Mouse (Mus musculus): ENCODE results near the gene Cfd. TPM values are rescaled to one million over a fixed set of nuclear protein-coding genes. Genes with fewer than 3 reads are reported as not detected.
A peak's percentile ranks its signal among the peaks of the same experiment; 100 is the strongest.

The Cfd gene
- polyA plus RNA-seq, 1 experiment, result 48.6 TPM

GRCm38 (mm10) chr10:79861230-79862048, 29.2 kb upstream of the Cfd start:
- H3K4me3 ChIP-seq (ENCODE audit: low read depth, low read length), result no peak overlapping the region
- no peak overlapping the region for H3K27ac ChIP-seq (ENCODE audit: insufficient read depth, low read depth, low read length)
- TF ChIP-seq CTCF (IDR thresholded peaks at IDR 0.05; ENCODE audit: extremely low read depth, insufficient read length, insufficient replicate concordance, low read depth, low read length) (no peak), POLR2A (IDR thresholded peaks at IDR 0.05; ENCODE audit: low read depth, low read length) (no peak)
- H3K27me3 ChIP-seq (ENCODE audit: control insufficient read depth, insufficient read depth, low read length), result no peaks in the 10 kb centered on the region
- WGBS, result 68% methylated on average over 25 of the region's 25 CpGs
- peaks cover 73% of the 10 kb centered on the region for H3K36me3 ChIP-seq (ENCODE audit: control insufficient read depth, insufficient read depth, low read length)
- H3K4me1 ChIP-seq (ENCODE audit: control insufficient read depth, insufficient read depth, insufficient read length, low read length), result peaks cover 30% of the 10 kb centered on the region

GRCm38 (mm10) chr10:79862049-79862788, 28.4 kb upstream of the Cfd start:
- Histone ChIP-seq H3K36me3 (ENCODE audit: control insufficient read depth, insufficient read depth, low read length) (peaks cover 65% of the 10 kb centered on the region), H3K4me1 (ENCODE audit: control insufficient read depth, insufficient read depth, insufficient read length, low read length) (peaks cover 23% of the 10 kb centered on the region), H3K27me3 (ENCODE audit: control insufficient read depth, insufficient read depth, low read length) (no peaks in the 10 kb centered on the region), H3K4me3 (ENCODE audit: low read depth, low read length) (no peak overlapping the region), H3K27ac (ENCODE audit: insufficient read depth, low read depth, low read length) (no peak overlapping the region)
- TF ChIP-seq CTCF (IDR thresholded peaks at IDR 0.05; ENCODE audit: extremely low read depth, insufficient read length, insufficient replicate concordance, low read depth, low read length) (no peak), POLR2A (IDR thresholded peaks at IDR 0.05; ENCODE audit: low read depth, low read length) (no peak)
- 76% methylated on average over 23 of the region's 23 CpGs for WGBS

- Histone ChIP-seq H3K27me3 (ENCODE audit: control insufficient read depth, insufficient read depth, low read length) (no peaks in the 10 kb centered on the region), H3K4me3 (ENCODE audit: low read depth, low read length) (no peak overlapping the region), H3K36me3 (ENCODE audit: control insufficient read depth, insufficient read depth, low read length) (peaks cover 59% of the 10 kb centered on the region), H3K4me1 (ENCODE audit: control insufficient read depth, insufficient read depth, insufficient read length, low read length) (peaks cover 16% of the 10 kb centered on the region), H3K27ac (ENCODE audit: insufficient read depth, low read depth, low read length) (no peak overlapping the region)
- 68% methylated on average over 10 of the region's 10 CpGs for WGBS
- TF ChIP-seq CTCF (IDR thresholded peaks at IDR 0.05; ENCODE audit: extremely low read depth, insufficient read length, insufficient replicate concordance, low read depth, low read length), result no peak
- TF ChIP-seq POLR2A (IDR thresholded peaks at IDR 0.05; ENCODE audit: low read depth, low read length), result no peak
These were observed 27.7 kb upstream of the Cfd start for GRCm38 (mm10) chr10:79862925-79863324.

GRCm38 (mm10) chr10:79864351-79865188, 26.1 kb upstream of the Cfd start:
- no peak overlapping the region for H3K27ac ChIP-seq (ENCODE audit: insufficient read depth, low read depth, low read length)
- 45% methylated on average over 10 of the region's 10 CpGs for WGBS
- H3K4me3 ChIP-seq (ENCODE audit: low read depth, low read length), result no peak overlapping the region
- H3K27me3 ChIP-seq (ENCODE audit: control insufficient read depth, insufficient read depth, low read length), result no peaks in the 10 kb centered on the region
- peaks cover 1% of the 10 kb centered on the region; the same call in 1 of the 2 replicates for H3K4me1 ChIP-seq (ENCODE audit: control insufficient read depth, insufficient read depth, insufficient read length, low read length)
- H3K36me3 ChIP-seq (ENCODE audit: control insufficient read depth, insufficient read depth, low read length), result peaks cover 44% of the 10 kb centered on the region
- no peak for TF ChIP-seq CTCF (IDR thresholded peaks at IDR 0.05; ENCODE audit: extremely low read depth, insufficient read length, insufficient replicate concordance, low read depth, low read length)
- TF ChIP-seq POLR2A (IDR thresholded peaks at IDR 0.05; ENCODE audit: low read depth, low read length), result no peak

- peaks cover 37% of the 10 kb centered on the region for H3K36me3 ChIP-seq (ENCODE audit: control insufficient read depth, insufficient read depth, low read length)
- TF ChIP-seq POLR2A (IDR thresholded peaks at IDR 0.05; ENCODE audit: low read depth, low read length) (no peak), CTCF (IDR thresholded peaks at IDR 0.05; ENCODE audit: extremely low read depth, insufficient read length, insufficient replicate concordance, low read depth, low read length) (no peak)
- WGBS, result 45% methylated on average over 12 of the region's 12 CpGs
- no peaks in the 10 kb centered on the region for H3K27me3 ChIP-seq (ENCODE audit: control insufficient read depth, insufficient read depth, low read length)
- H3K4me3 ChIP-seq (ENCODE audit: low read depth, low read length), result no peak overlapping the region
- no peaks in the 10 kb centered on the region; the same call in 1 of the 2 replicates for H3K4me1 ChIP-seq (ENCODE audit: control insufficient read depth, insufficient read depth, insufficient read length, low read length)
- no peak overlapping the region for H3K27ac ChIP-seq (ENCODE audit: insufficient read depth, low read depth, low read length)
These were observed 25.5 kb upstream of the Cfd start for GRCm38 (mm10) chr10:79865189-79865601.

- no peak overlapping the region for H3K27ac ChIP-seq (ENCODE audit: insufficient read depth, low read depth, low read length)
- TF ChIP-seq POLR2A (IDR thresholded peaks at IDR 0.05; ENCODE audit: low read depth, low read length), result no peak
- peak; percentile 34; the same call in 1 of the 2 replicates for TF ChIP-seq CTCF (IDR thresholded peaks at IDR 0.05; ENCODE audit: extremely low read depth, insufficient read length, insufficient replicate concordance, low read depth, low read length)
- peaks cover 31% of the 10 kb centered on the region for H3K36me3 ChIP-seq (ENCODE audit: control insufficient read depth, insufficient read depth, low read length)
- no peaks in the 10 kb centered on the region; the same call in 1 of the 2 replicates for H3K4me1 ChIP-seq (ENCODE audit: control insufficient read depth, insufficient read depth, insufficient read length, low read length)
- WGBS, result 39% methylated on average over 19 of the region's 19 CpGs
- no peak overlapping the region for H3K4me3 ChIP-seq (ENCODE audit: low read depth, low read length)
- H3K27me3 ChIP-seq (ENCODE audit: control insufficient read depth, insufficient read depth, low read length), result no peaks in the 10 kb centered on the region
These were observed 24.8 kb upstream of the Cfd start for GRCm38 (mm10) chr10:79865801-79866295.

Data from small intestine, adult 2 months (tissue).